In genomic region chr2:71787156-71787590, GRCm38 (mm10) we compare ENCODE assay signal across 8 mouse cellular contexts. TPM values are rescaled to one million over a fixed set of nuclear protein-coding genes. Genes with fewer than 3 reads are reported as not detected.
DNase-seq lines count a peak whose midpoint lies in the region; ATAC-seq and TF ChIP-seq lines count a peak whose summit lies in the region.

No protein-coding gene starts in this region.

- POLR2A ChIA-PET in Patski (lab: Charles Lee) = interaction anchor here (0.7 to 1.7 kb wide), 6 partner anchors 20 to 192 kb away, joined by 3 to 4 read pairs (median 4); no protein-coding TSS in a partner anchor

- no peak for TF ChIP-seq EP300 in stomach, postnatal 0 days (optimal IDR thresholded peaks at IDR 0.05)

- H3K4me3 ChIP-seq in heart, embryonic 15.5 days = peak overlapping the region; percentile 96
- peak overlapping the region; percentile 76 for H3K4me3 ChIP-seq in stomach, postnatal 0 days (ENCODE audit: low read depth, low read length)

- H3K9me3 ChIP-seq in heart, embryonic 15.5 days (replicated peaks) = no peaks in the 10 kb centered on the region
- no peaks in the 10 kb centered on the region for H3K9me3 ChIP-seq in stomach, postnatal 0 days (ENCODE audit: control insufficient read depth, low read length)

- in situ Hi-C loops in Patski (cut with MboI; ENCODE audit: low pct_unique_long_range_greater_than_20kb) = no loop called here

- 0% methylated on average over 29 of the region's 40 CpGs for WGBS in heart, embryonic 15.5 days
- 0% methylated on average over 40 of the region's 40 CpGs for WGBS in stomach, postnatal 0 days

- TF ChIP-seq CTCF in Patski (IDR thresholded peaks at IDR 0.05) = no peak
- TF ChIP-seq CTCF in stomach, postnatal 0 days (IDR thresholded peaks at IDR 0.05; ENCODE audit: low read depth) = no peak

- H3K9ac ChIP-seq in heart, embryonic 15.5 days = peak overlapping the region; percentile 86
- peak overlapping the region; percentile 77 for H3K9ac ChIP-seq in stomach, postnatal 0 days (ENCODE audit: low read length)

- peak overlapping the region; percentile 88 for H3K27ac ChIP-seq in heart, embryonic 15.5 days
- H3K27ac ChIP-seq in stomach, postnatal 0 days (replicated peaks) = peak overlapping the region; percentile 94

- peak overlapping the region; percentile 94 for H3K4me2 ChIP-seq in heart, embryonic 15.5 days
- H3K4me2 ChIP-seq in stomach, postnatal 0 days (replicated peaks; ENCODE audit: low read depth) = peak overlapping the region; percentile 84

- peaks cover 23% of the 10 kb centered on the region for H3K4me1 ChIP-seq in heart, embryonic 15.5 days (replicated peaks)
- H3K4me1 ChIP-seq in stomach, postnatal 0 days (replicated peaks; ENCODE audit: control insufficient read depth, insufficient read depth) = no peaks in the 10 kb centered on the region; the same call in 1 of the 2 replicates

- CTCF ChIA-PET in Patski (lab: Charles Lee) = interaction anchor here (1.1 kb wide), 1 partner anchor 19 kb away, joined by 3 read pairs; no protein-coding TSS in a partner anchor

- ATAC-seq in frontal cortex, adult (ENCODE audit: low TSS enrichment) = peak; percentile 68
- ATAC-seq in Patski = peak; percentile 73
- ATAC-seq in heart, embryonic 15.5 days (replicated peaks; ENCODE audit: insufficient number of reproducible peaks, insufficient read depth, low FRiP score, low read depth) = peak; percentile 60
- ATAC-seq in stomach, postnatal 0 days (ENCODE audit: low FRiP score, low TSS enrichment) = peak; percentile 90

- H3K27me3 ChIP-seq in Patski = no peaks in the 10 kb centered on the region
- H3K27me3 ChIP-seq in heart, embryonic 15.5 days = no peaks in the 10 kb centered on the region
- no peaks in the 10 kb centered on the region for H3K27me3 ChIP-seq in stomach, postnatal 0 days (ENCODE audit: control insufficient read depth, insufficient read depth, low read length)

- DNase-seq in frontal cortex, postnatal 25 days (ENCODE audit: low spot score in 2 of 2) = no peak
- no peak for DNase-seq in Patski (ENCODE audit: low read depth, low spot score)
- peak; percentile 70 for DNase-seq in embryo, embryonic 11 days
- peak; percentile 14 for DNase-seq in layer of hippocampus, adult 9-11 months
- DNase-seq in mesoderm, embryonic 11.5 days (ENCODE audit: low read depth, low spot score) = peak; percentile 44
- DNase-seq in stomach, postnatal 0 days (ENCODE audit: low spot score) = peak; percentile 80

- H3K36me3 ChIP-seq in heart, embryonic 15.5 days = no peaks in the 10 kb centered on the region
- H3K36me3 ChIP-seq in stomach, postnatal 0 days (ENCODE audit: control insufficient read depth, insufficient read depth, low read length) = no peaks in the 10 kb centered on the region

RNA-seq across cellular contexts. Expression of gene Itga6, which starts 41.8 kb away (rescaled TPM):
- polyA plus RNA-seq in Patski (2021) = 118 TPM
- 48.5 and 52.8 TPM in 2 replicates for polyA plus RNA-seq in heart, embryonic 15.5 days (2015; fragmentation: Nextera tagmentation; extraction: Ambion mirVana)
- polyA plus RNA-seq in stomach, postnatal 0 days (2015; fragmentation: Nextera tagmentation; extraction: Ambion mirVana) = 51.5 and 51.9 TPM in 2 replicates

Comparison
In these comparisons a context has a peak if more than half of its experiments do, and no peak if none do; other contexts are left out.
1. DNase-seq: peak in embryo, embryonic 11 days (single experiment), layer of hippocampus, adult 9-11 months (single experiment), mesoderm, embryonic 11.5 days (single experiment) and stomach, postnatal 0 days (single experiment); none in frontal cortex, postnatal 25 days (0 of 2) and Patski (single experiment).
2. Peak in every context shown above with its lines, with median percentiles within 50 percentile points of each other: ATAC-seq.